Mouse (Mus musculus): Measurements from ENCODE around the gene Cfap299. TPM values are rescaled to one million over a fixed set of nuclear protein-coding genes. Genes with fewer than 3 reads are reported as not detected.

Cfap299 gene
- polyA plus RNA-seq, 1 experiment from 2014 or later, result 2.2 TPM

- Histone ChIP-seq H3K4me1 (replicated peaks; ENCODE audit: control insufficient read depth, insufficient read depth, low read length) (no peaks in the 10 kb centered on the region), H3K4me2 (replicated peaks; ENCODE audit: low read depth, low read length) (no peak overlapping the region), H3K27me3 (ENCODE audit: control insufficient read depth, insufficient read depth, low read length) (no peaks in the 10 kb centered on the region), H3K36me3 (ENCODE audit: control insufficient read depth, insufficient read depth, low read length) (no peaks in the 10 kb centered on the region), H3K9ac (ENCODE audit: low read depth, low read length) (no peak overlapping the region), H3K9me3 (ENCODE audit: control insufficient read depth, low read length) (no peaks in the 10 kb centered on the region), H3K4me3 (ENCODE audit: low read depth, low read length) (no peak overlapping the region), H3K27ac (ENCODE audit: low read depth, low read length) (no peak overlapping the region)
- DNase-seq (ENCODE audit: low spot score) (no peak), ATAC-seq (ENCODE audit: low FRiP score) (no peak)
- WGBS, result 93% methylated on average over 9 of the region's 9 CpGs
Observed at GRCm38 (mm10) chr5:98416385-98417145, 87.5 kb downstream of the Cfap299 start.

DNA sequence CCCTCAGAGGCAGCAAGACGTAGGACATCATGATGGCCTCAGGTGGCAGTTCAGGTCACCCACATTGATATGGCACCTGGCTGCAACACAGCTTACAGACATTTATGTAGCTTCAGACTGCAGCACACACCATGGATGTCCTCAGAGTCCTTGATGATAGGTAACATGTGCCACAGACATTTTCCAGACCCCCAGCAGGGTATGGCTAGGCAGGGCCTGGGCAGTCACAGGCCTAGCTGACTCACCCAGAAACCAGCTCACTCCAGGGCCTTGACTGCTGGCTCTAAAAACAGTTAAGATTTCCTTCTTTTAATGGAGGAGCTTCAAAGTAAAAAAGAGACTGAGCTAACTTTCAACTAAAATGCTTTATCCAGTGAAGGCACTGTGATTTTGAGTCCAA lies 95.9 kb downstream of the Cfap299 start:
- H3K36me3 ChIP-seq (ENCODE audit: control insufficient read depth, insufficient read depth, low read length), result no peaks in the 10 kb centered on the region
- 96% methylated on average over 1 of the region's 1 CpGs for WGBS
- no peak overlapping the region for H3K4me2 ChIP-seq (replicated peaks; ENCODE audit: low read depth, low read length)
- no peak overlapping the region for H3K4me3 ChIP-seq (ENCODE audit: low read depth, low read length)
- ATAC-seq (ENCODE audit: low FRiP score) (no peak), DNase-seq (ENCODE audit: low spot score) (no peak)
- H3K4me1 ChIP-seq (replicated peaks; ENCODE audit: control insufficient read depth, insufficient read depth, low read length), result no peaks in the 10 kb centered on the region
- H3K9me3 ChIP-seq (ENCODE audit: control insufficient read depth, low read length), result no peaks in the 10 kb centered on the region
- no peak overlapping the region for H3K9ac ChIP-seq (ENCODE audit: low read depth, low read length)
- H3K27ac ChIP-seq (ENCODE audit: low read depth, low read length), result no peak overlapping the region
- H3K27me3 ChIP-seq (ENCODE audit: control insufficient read depth, insufficient read depth, low read length), result no peaks in the 10 kb centered on the region

DNA sequence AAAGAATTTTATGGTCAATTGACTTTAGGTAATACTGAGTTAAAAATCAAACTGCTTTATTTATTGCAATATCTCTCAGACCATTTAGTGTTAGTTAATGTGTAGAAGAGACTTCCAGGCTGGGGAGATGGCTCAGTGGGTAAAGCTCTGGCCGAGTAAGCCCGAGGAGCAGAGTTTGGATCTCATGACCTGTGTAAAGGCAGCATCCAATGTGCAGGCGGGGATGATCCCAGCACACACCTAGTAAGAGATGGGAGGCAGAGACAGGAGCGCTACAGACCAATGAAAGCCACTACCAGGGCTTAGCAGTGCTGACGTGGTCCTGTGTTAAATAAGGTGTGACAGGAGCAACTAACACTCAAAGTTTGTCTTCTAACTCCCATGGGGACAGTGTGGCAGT lies 97.0 kb downstream of the Cfap299 start:
- no peak overlapping the region for H3K27ac ChIP-seq (ENCODE audit: low read depth, low read length)
- H3K36me3 ChIP-seq (ENCODE audit: control insufficient read depth, insufficient read depth, low read length), result no peaks in the 10 kb centered on the region
- ATAC-seq (ENCODE audit: low FRiP score), result no peak
- H3K27me3 ChIP-seq (ENCODE audit: control insufficient read depth, insufficient read depth, low read length), result no peaks in the 10 kb centered on the region
- H3K4me1 ChIP-seq (replicated peaks; ENCODE audit: control insufficient read depth, insufficient read depth, low read length), result no peaks in the 10 kb centered on the region
- no peak overlapping the region for H3K4me2 ChIP-seq (replicated peaks; ENCODE audit: low read depth, low read length)
- 82% methylated on average over 5 of the region's 5 CpGs for WGBS
- H3K4me3 ChIP-seq (ENCODE audit: low read depth, low read length), result no peak overlapping the region
- H3K9ac ChIP-seq (ENCODE audit: low read depth, low read length), result no peak overlapping the region
- no peak for DNase-seq (ENCODE audit: low spot score)
- no peaks in the 10 kb centered on the region for H3K9me3 ChIP-seq (ENCODE audit: control insufficient read depth, low read length)

- Histone ChIP-seq H3K36me3 (ENCODE audit: control insufficient read depth, insufficient read depth, low read length) (no peaks in the 10 kb centered on the region), H3K27me3 (ENCODE audit: control insufficient read depth, insufficient read depth, low read length) (no peaks in the 10 kb centered on the region), H3K4me1 (replicated peaks; ENCODE audit: control insufficient read depth, insufficient read depth, low read length) (no peaks in the 10 kb centered on the region), H3K9ac (ENCODE audit: low read depth, low read length) (no peak overlapping the region), H3K27ac (ENCODE audit: low read depth, low read length) (no peak overlapping the region), H3K4me3 (ENCODE audit: low read depth, low read length) (no peak overlapping the region), H3K4me2 (replicated peaks; ENCODE audit: low read depth, low read length) (no peak overlapping the region), H3K9me3 (ENCODE audit: control insufficient read depth, low read length) (no peaks in the 10 kb centered on the region)
- no peak for ATAC-seq (ENCODE audit: low FRiP score)
- no peak for DNase-seq (ENCODE audit: low spot score)
- WGBS, result 62% methylated on average over 7 of the region's 7 CpGs
Observed at GRCm38 (mm10) chr5:98430060-98430459, 101.0 kb downstream of the Cfap299 start.

- Histone ChIP-seq H3K27ac (ENCODE audit: low read depth, low read length) (no peak overlapping the region), H3K4me3 (ENCODE audit: low read depth, low read length) (no peak overlapping the region), H3K9ac (ENCODE audit: low read depth, low read length) (no peak overlapping the region), H3K4me2 (replicated peaks; ENCODE audit: low read depth, low read length) (no peak overlapping the region), H3K36me3 (ENCODE audit: control insufficient read depth, insufficient read depth, low read length) (no peaks in the 10 kb centered on the region), H3K27me3 (ENCODE audit: control insufficient read depth, insufficient read depth, low read length) (no peaks in the 10 kb centered on the region), H3K9me3 (ENCODE audit: control insufficient read depth, low read length) (no peaks in the 10 kb centered on the region), H3K4me1 (replicated peaks; ENCODE audit: control insufficient read depth, insufficient read depth, low read length) (no peaks in the 10 kb centered on the region)
- ATAC-seq (ENCODE audit: low FRiP score) (no peak), DNase-seq (ENCODE audit: low spot score) (no peak)
- WGBS, result 63% methylated on average over 3 of the region's 3 CpGs
Observed at GRCm38 (mm10) chr5:98438686-98439085, 109.6 kb downstream of the Cfap299 start.

DNA sequence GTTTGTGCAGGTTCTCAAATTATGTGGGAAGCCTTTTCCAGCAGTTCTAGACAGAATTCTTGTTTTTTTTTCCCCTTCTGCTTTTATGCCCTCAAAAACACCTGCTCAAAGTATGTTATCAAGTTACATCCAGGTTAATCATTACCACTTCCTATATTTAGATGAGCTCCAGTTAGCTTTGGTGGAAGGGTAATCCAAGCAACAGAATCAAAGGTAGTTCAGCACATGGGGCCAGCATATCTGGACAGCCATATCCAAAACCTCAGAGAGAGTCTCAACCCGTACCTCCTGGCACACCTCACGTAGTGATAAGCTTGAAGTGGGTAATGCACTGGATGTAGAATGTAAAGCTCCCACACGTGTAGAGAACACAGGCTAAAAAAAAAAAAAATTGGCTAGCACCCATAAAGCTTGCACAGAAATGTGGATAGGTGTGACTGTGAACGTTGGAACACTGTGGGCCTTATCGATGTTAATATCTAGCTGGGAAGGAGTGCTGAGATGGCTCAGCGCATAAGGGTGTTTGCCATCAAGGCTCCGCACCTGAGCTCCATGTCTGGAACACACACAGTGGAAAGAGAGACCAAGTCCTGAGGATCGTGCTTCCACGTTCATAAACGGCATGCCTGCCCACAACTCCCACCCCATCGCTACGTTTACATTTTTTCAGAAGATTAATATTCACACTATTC lies 117.8 kb downstream of the Cfap299 start:
- ATAC-seq (ENCODE audit: low FRiP score), result no peak
- H3K9ac ChIP-seq (ENCODE audit: low read depth, low read length), result no peak overlapping the region
- WGBS, result 95% methylated on average over 12 of the region's 12 CpGs
- no peak overlapping the region for H3K4me3 ChIP-seq (ENCODE audit: low read depth, low read length)
- H3K9me3 ChIP-seq (ENCODE audit: control insufficient read depth, low read length), result no peaks in the 10 kb centered on the region
- no peak overlapping the region for H3K27ac ChIP-seq (ENCODE audit: low read depth, low read length)
- no peak overlapping the region for H3K4me2 ChIP-seq (replicated peaks; ENCODE audit: low read depth, low read length)
- DNase-seq (ENCODE audit: low spot score), result no peak
- H3K4me1 ChIP-seq (replicated peaks; ENCODE audit: control insufficient read depth, insufficient read depth, low read length), result no peaks in the 10 kb centered on the region
- H3K36me3 ChIP-seq (ENCODE audit: control insufficient read depth, insufficient read depth, low read length), result no peaks in the 10 kb centered on the region
- no peaks in the 10 kb centered on the region for H3K27me3 ChIP-seq (ENCODE audit: control insufficient read depth, insufficient read depth, low read length)

GRCm38 (mm10) chr5:98449873-98450272 lies 120.8 kb downstream of the Cfap299 start:
- Histone ChIP-seq H3K9ac (ENCODE audit: low read depth, low read length) (no peak overlapping the region), H3K9me3 (ENCODE audit: control insufficient read depth, low read length) (no peaks in the 10 kb centered on the region), H3K36me3 (ENCODE audit: control insufficient read depth, insufficient read depth, low read length) (no peaks in the 10 kb centered on the region), H3K27me3 (ENCODE audit: control insufficient read depth, insufficient read depth, low read length) (no peaks in the 10 kb centered on the region), H3K27ac (ENCODE audit: low read depth, low read length) (no peak overlapping the region), H3K4me2 (replicated peaks; ENCODE audit: low read depth, low read length) (no peak overlapping the region), H3K4me1 (replicated peaks; ENCODE audit: control insufficient read depth, insufficient read depth, low read length) (no peaks in the 10 kb centered on the region), H3K4me3 (ENCODE audit: low read depth, low read length) (no peak overlapping the region)
- no peak for DNase-seq (ENCODE audit: low spot score)
- 89% methylated on average over 2 of the region's 2 CpGs for WGBS
- ATAC-seq (ENCODE audit: low FRiP score), result no peak

GRCm38 (mm10) chr5:98466882-98467535 lies 137.9 kb downstream of the Cfap299 start:
- WGBS, result 61% methylated on average over 4 of the region's 4 CpGs
- Histone ChIP-seq H3K9me3 (ENCODE audit: control insufficient read depth, low read length) (no peaks in the 10 kb centered on the region), H3K9ac (ENCODE audit: low read depth, low read length) (no peak overlapping the region), H3K36me3 (ENCODE audit: control insufficient read depth, insufficient read depth, low read length) (no peaks in the 10 kb centered on the region), H3K4me2 (replicated peaks; ENCODE audit: low read depth, low read length) (no peak overlapping the region), H3K27ac (ENCODE audit: low read depth, low read length) (no peak overlapping the region), H3K4me3 (ENCODE audit: low read depth, low read length) (no peak overlapping the region), H3K4me1 (replicated peaks; ENCODE audit: control insufficient read depth, insufficient read depth, low read length) (no peaks in the 10 kb centered on the region), H3K27me3 (ENCODE audit: control insufficient read depth, insufficient read depth, low read length) (no peaks in the 10 kb centered on the region)
- DNase-seq (ENCODE audit: low spot score) (no peak), ATAC-seq (ENCODE audit: low FRiP score) (no peak)

Data from hindbrain, embryonic 11.5 days (tissue).